Mouse (Mus musculus): ENCODE measurements around the gene Pik3cb. TPM values are rescaled to one million over a fixed set of nuclear protein-coding genes. Genes with fewer than 3 reads are reported as not detected.
A peak's percentile ranks its signal among the peaks of the same experiment; 100 is the strongest.

Pik3cb gene
- polyA plus RNA-seq (2016; fragmentation: Nextera tagmentation; extraction: Ambion mirVana): 1.3 and 1.4 TPM in 2 replicates

DNA sequence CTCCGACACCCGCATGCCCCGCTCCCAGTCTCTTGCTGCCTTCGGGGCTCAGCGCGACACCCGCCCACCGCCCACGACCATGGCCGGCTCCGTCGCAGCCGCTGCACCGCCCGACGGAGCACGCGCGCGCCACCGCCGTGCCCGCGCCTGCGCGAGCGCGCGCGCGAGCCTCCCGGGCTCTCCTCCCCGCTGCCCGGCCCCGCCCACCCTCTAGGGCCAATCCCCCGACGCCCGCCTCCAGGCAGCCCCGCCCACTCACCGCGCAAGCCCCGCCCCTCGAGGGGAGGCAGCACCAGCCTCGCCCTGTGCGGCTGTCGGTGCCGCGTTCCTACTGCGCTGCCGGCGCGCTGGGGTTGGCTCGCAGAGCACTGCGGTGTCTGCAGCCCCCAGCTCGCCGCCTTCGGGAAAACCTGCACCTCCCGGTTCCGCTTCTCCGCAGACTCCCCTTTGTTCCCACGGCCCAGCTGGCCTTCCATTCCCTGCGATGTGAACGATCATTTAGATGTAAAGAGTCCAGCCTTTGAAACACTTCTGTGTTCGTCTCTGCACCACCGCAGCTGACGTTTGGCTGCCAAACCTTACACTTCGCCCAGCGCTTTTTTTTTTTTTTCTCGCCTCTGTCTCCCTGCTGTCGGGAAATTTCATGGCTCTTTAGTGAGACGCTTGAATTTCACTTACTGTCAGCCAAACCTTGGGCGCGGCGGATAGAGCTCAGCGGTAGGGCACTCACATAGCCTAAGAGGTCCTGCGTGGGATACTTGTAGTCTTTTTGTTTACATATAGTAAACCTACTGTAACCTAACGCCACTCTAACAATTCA, at the start of gene Pik3cb:
TSS of gene Pik3cb (minus strand) at position 559 of the 820 bp plus-strand sequence.
- Histone ChIP-seq H3K9ac (replicated peaks) (peak within 1 kb of the TSS; percentile 75), H3K27me3 (peaks cover 23% of the 10 kb centered on the region), H3K27ac (peak within 1 kb of the TSS; percentile 45), H3K36me3 (no peaks in the 10 kb centered on the region), H3K4me3 (replicated peaks) (peak within 1 kb of the TSS; percentile 79), H3K9me3 (no peaks in the 10 kb centered on the region), H3K4me1 (replicated peaks) (peaks cover 6% of the 10 kb centered on the region; the same call in 1 of the 2 replicates), H3K4me2 (peak within 1 kb of the TSS; percentile 79)
- peak; percentile 92 for ATAC-seq (ENCODE audit: insufficient number of reproducible peaks, insufficient read depth, low FRiP score, low TSS enrichment, low read depth)
- WGBS: under 1% methylated on average over 68 of the region's 77 CpGs

DNA sequence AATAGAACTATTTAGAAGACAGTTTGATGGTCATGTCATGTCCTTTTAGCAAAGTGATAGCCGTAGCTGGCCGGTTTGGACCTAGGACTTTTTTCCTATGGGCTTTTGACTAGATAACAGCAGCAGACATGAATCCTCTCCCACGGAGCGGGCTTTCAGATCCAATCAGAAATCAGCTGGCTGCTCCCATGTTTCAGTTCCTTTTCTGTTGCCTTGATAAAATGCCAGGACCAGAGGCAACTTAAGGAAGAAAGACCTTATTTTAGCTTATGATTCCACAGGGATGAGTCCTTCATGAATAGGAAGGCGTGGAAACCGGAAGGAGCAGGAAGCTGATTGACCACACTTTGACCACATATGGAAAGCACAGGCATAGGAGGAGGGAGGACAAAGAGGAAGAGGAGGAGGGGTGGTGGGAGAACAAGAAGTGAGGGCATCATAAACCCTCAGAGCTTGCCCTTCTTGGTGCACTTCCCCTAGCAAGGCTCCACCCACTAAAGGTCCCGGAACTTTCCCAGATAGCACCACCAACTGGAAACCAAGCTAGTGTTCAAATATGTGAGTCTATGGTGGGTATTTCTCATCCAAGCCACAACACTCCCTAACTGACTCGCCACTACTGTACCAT, 42.7 kb upstream of the Pik3cb start:
- no peaks in the 10 kb centered on the region for H3K27me3 ChIP-seq
- no peaks in the 10 kb centered on the region; the same call in 1 of the 2 replicates for H3K4me1 ChIP-seq (replicated peaks)
- no peak for ATAC-seq (ENCODE audit: insufficient number of reproducible peaks, insufficient read depth, low FRiP score, low TSS enrichment, low read depth)
- H3K27ac ChIP-seq: no peak overlapping the region
- H3K9ac ChIP-seq (replicated peaks): no peak overlapping the region
- WGBS: 89% methylated on average over 8 of the region's 8 CpGs
- H3K9me3 ChIP-seq: no peaks in the 10 kb centered on the region
- H3K4me3 ChIP-seq (replicated peaks): no peak overlapping the region
- H3K4me2 ChIP-seq: no peak overlapping the region
- H3K36me3 ChIP-seq: no peaks in the 10 kb centered on the region

GRCm38 (mm10) chr9:99182121-99182520, 41.7 kb upstream of the Pik3cb start:
- Histone ChIP-seq H3K27me3 (no peaks in the 10 kb centered on the region), H3K9me3 (no peaks in the 10 kb centered on the region), H3K4me2 (no peak overlapping the region), H3K27ac (no peak overlapping the region), H3K36me3 (no peaks in the 10 kb centered on the region), H3K9ac (replicated peaks) (no peak overlapping the region), H3K4me3 (replicated peaks) (no peak overlapping the region), H3K4me1 (replicated peaks) (no peaks in the 10 kb centered on the region; the same call in 1 of the 2 replicates)
- ATAC-seq (ENCODE audit: insufficient number of reproducible peaks, insufficient read depth, low FRiP score, low TSS enrichment, low read depth): no peak
- 87% methylated on average over 7 of the region's 7 CpGs for WGBS

DNA sequence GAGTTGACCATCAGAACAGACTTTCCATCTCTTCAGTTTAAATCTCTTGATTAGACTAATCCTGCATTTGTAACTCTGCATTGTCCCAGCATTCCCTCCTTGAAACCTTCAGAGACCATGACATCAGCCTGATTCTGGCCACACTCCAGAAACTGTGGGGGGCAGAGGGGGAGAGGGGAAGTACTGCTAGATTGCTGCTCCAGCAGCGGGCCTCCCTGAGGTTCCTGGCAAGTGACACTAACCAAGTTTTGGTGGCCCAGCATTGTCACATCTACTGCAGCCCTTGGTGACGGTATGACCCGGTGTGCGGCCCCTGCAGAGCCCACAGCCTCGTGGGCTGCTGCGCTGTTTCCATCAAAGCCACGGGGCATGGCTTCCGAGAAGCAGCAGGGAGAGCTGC, 39.9 kb upstream of the Pik3cb start:
- H3K36me3 ChIP-seq: no peaks in the 10 kb centered on the region
- no peaks in the 10 kb centered on the region for H3K9me3 ChIP-seq
- no peaks in the 10 kb centered on the region; the same call in 1 of the 2 replicates for H3K4me1 ChIP-seq (replicated peaks)
- no peak overlapping the region for H3K4me2 ChIP-seq
- H3K4me3 ChIP-seq (replicated peaks): no peak overlapping the region
- no peak overlapping the region for H3K9ac ChIP-seq (replicated peaks)
- WGBS: 65% methylated on average over 8 of the region's 8 CpGs
- H3K27me3 ChIP-seq: no peaks in the 10 kb centered on the region
- H3K27ac ChIP-seq: no peak overlapping the region
- ATAC-seq (ENCODE audit: insufficient number of reproducible peaks, insufficient read depth, low FRiP score, low TSS enrichment, low read depth): no peak

GRCm38 (mm10) chr9:99178736-99179135, 38.3 kb upstream of the Pik3cb start:
- ATAC-seq (ENCODE audit: insufficient number of reproducible peaks, insufficient read depth, low FRiP score, low TSS enrichment, low read depth): no peak
- no peak overlapping the region for H3K4me3 ChIP-seq (replicated peaks)
- no peak overlapping the region for H3K27ac ChIP-seq
- H3K36me3 ChIP-seq: no peaks in the 10 kb centered on the region
- H3K9me3 ChIP-seq: no peaks in the 10 kb centered on the region
- H3K4me2 ChIP-seq: no peak overlapping the region
- WGBS: 89% methylated on average over 3 of the region's 3 CpGs
- no peaks in the 10 kb centered on the region; the same call in 1 of the 2 replicates for H3K4me1 ChIP-seq (replicated peaks)
- no peak overlapping the region for H3K9ac ChIP-seq (replicated peaks)
- H3K27me3 ChIP-seq: no peaks in the 10 kb centered on the region

- Histone ChIP-seq H3K9ac (replicated peaks) (no peak overlapping the region), H3K4me1 (replicated peaks) (no peaks in the 10 kb centered on the region; the same call in 1 of the 2 replicates), H3K27me3 (no peaks in the 10 kb centered on the region), H3K27ac (no peak overlapping the region), H3K4me2 (no peak overlapping the region), H3K36me3 (no peaks in the 10 kb centered on the region), H3K9me3 (no peaks in the 10 kb centered on the region), H3K4me3 (replicated peaks) (no peak overlapping the region)
- ATAC-seq (ENCODE audit: insufficient number of reproducible peaks, insufficient read depth, low FRiP score, low TSS enrichment, low read depth): no peak
- 84% methylated on average over 6 of the region's 6 CpGs for WGBS
These were observed 35.4 kb upstream of the Pik3cb start for GRCm38 (mm10) chr9:99175774-99176173.

DNA sequence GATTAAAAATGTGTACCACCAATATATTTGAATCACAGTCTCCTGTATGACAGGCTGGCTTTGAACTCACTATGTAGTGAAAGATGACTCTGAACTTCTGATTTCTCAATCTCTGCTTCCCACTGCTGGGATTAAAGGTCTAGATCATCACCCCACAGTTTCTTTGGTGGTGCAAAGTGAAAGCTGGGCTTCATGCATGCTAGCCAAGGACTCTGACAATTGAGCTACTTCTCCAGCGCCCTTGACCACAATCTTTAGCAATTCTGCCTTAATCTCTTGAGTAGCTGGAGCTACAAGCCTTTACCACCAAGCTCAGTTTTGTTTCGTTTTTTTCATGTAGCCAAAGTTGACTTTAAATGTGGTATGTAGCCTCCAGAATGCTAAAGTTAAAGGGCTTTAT, 32.4 kb upstream of the Pik3cb start:
- no peaks in the 10 kb centered on the region for H3K27me3 ChIP-seq
- H3K27ac ChIP-seq: no peak overlapping the region
- H3K4me1 ChIP-seq (replicated peaks): no peaks in the 10 kb centered on the region
- no peak overlapping the region for H3K4me2 ChIP-seq
- H3K4me3 ChIP-seq (replicated peaks): no peak overlapping the region
- H3K36me3 ChIP-seq: no peaks in the 10 kb centered on the region
- WGBS: 75% methylated on average over 2 of the region's 2 CpGs
- no peaks in the 10 kb centered on the region for H3K9me3 ChIP-seq
- no peak overlapping the region for H3K9ac ChIP-seq (replicated peaks)
- ATAC-seq (ENCODE audit: insufficient number of reproducible peaks, insufficient read depth, low FRiP score, low TSS enrichment, low read depth): no peak

DNA sequence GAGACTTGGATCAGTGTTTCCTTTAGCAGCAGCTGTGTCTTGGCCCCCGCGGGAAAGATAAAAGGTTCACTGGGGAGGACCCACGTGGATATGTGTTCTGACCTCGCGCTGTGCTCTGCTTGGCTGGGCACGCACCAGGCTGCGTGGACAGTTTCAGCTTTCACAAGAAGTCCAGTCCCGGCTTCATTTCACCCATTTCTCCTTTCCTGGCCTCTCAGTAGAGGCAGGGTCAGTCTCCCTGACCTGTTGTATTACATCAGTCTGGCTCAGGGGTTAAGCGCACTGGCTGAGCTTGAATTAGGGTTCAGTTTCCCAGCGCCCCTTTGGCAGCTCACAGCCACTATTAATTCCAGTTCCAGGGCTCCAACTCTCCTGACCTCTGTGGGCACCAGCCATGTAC, 30.8 kb upstream of the Pik3cb start:
- no peak overlapping the region for H3K4me3 ChIP-seq (replicated peaks)
- H3K9ac ChIP-seq (replicated peaks): no peak overlapping the region
- no peak overlapping the region for H3K4me2 ChIP-seq
- WGBS: 70% methylated on average over 10 of the region's 10 CpGs
- H3K9me3 ChIP-seq: no peaks in the 10 kb centered on the region
- H3K27me3 ChIP-seq: no peaks in the 10 kb centered on the region
- no peak overlapping the region for H3K27ac ChIP-seq
- no peaks in the 10 kb centered on the region for H3K4me1 ChIP-seq (replicated peaks)
- no peaks in the 10 kb centered on the region for H3K36me3 ChIP-seq
- no peak for ATAC-seq (ENCODE audit: insufficient number of reproducible peaks, insufficient read depth, low FRiP score, low TSS enrichment, low read depth)

GRCm38 (mm10) chr9:99169029-99169428, 28.6 kb upstream of the Pik3cb start:
- no peaks in the 10 kb centered on the region for H3K36me3 ChIP-seq
- H3K9me3 ChIP-seq: no peaks in the 10 kb centered on the region
- no peaks in the 10 kb centered on the region for H3K4me1 ChIP-seq (replicated peaks)
- H3K9ac ChIP-seq (replicated peaks): no peak overlapping the region
- no peak overlapping the region for H3K4me2 ChIP-seq
- no peak for ATAC-seq (ENCODE audit: insufficient number of reproducible peaks, insufficient read depth, low FRiP score, low TSS enrichment, low read depth)
- WGBS: 73% methylated on average over 4 of the region's 4 CpGs
- no peak overlapping the region for H3K4me3 ChIP-seq (replicated peaks)
- no peaks in the 10 kb centered on the region for H3K27me3 ChIP-seq
- H3K27ac ChIP-seq: 0 out of 2 replicates have a peak overlapping the region, but pooled peaks have one; percentile 64

DNA sequence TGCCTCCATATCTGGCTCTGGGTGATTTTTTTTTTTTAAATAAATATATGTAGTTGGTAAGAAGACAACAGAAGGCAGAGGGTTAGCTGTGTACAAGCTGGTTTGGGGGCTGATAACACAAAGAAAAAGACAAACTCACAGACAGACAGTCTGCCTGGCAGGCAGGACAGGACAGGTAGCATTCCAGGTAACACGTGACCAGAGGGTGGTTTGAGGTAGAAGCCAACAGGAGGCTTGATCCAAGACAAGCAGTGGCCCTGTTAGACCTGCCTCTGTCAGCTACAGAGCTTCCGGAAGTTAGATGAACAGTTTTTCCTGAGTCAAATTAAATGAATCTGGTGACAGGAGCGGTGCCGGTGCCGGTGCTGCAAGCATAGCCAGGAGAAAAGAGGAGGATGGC, 26.5 kb upstream of the Pik3cb start:
- H3K27me3 ChIP-seq: no peaks in the 10 kb centered on the region
- WGBS: 71% methylated on average over 5 of the region's 5 CpGs
- H3K9me3 ChIP-seq: no peaks in the 10 kb centered on the region
- no peak overlapping the region for H3K9ac ChIP-seq (replicated peaks)
- H3K4me1 ChIP-seq (replicated peaks): peaks cover 7% of the 10 kb centered on the region
- no peaks in the 10 kb centered on the region for H3K36me3 ChIP-seq
- no peak overlapping the region for H3K4me3 ChIP-seq (replicated peaks)
- ATAC-seq (ENCODE audit: insufficient number of reproducible peaks, insufficient read depth, low FRiP score, low TSS enrichment, low read depth): no peak
- no peak overlapping the region for H3K27ac ChIP-seq
- H3K4me2 ChIP-seq: no peak overlapping the region

GRCm38 (mm10) chr9:99165956-99166355, 25.5 kb upstream of the Pik3cb start:
- H3K27me3 ChIP-seq: no peaks in the 10 kb centered on the region
- H3K4me3 ChIP-seq (replicated peaks): no peak overlapping the region
- no peaks in the 10 kb centered on the region for H3K9me3 ChIP-seq
- no peak overlapping the region for H3K4me2 ChIP-seq
- H3K36me3 ChIP-seq: no peaks in the 10 kb centered on the region
- H3K4me1 ChIP-seq (replicated peaks): peaks cover 7% of the 10 kb centered on the region
- H3K9ac ChIP-seq (replicated peaks): no peak overlapping the region
- ATAC-seq (ENCODE audit: insufficient number of reproducible peaks, insufficient read depth, low FRiP score, low TSS enrichment, low read depth): no peak
- WGBS: 79% methylated on average over 6 of the region's 6 CpGs
- H3K27ac ChIP-seq: no peak overlapping the region

Measured in limb, embryonic 12.5 days (tissue).